Mouse (Mus musculus): ENCODE measurements around the gene Psen2.

Gene Psen2

DNA sequence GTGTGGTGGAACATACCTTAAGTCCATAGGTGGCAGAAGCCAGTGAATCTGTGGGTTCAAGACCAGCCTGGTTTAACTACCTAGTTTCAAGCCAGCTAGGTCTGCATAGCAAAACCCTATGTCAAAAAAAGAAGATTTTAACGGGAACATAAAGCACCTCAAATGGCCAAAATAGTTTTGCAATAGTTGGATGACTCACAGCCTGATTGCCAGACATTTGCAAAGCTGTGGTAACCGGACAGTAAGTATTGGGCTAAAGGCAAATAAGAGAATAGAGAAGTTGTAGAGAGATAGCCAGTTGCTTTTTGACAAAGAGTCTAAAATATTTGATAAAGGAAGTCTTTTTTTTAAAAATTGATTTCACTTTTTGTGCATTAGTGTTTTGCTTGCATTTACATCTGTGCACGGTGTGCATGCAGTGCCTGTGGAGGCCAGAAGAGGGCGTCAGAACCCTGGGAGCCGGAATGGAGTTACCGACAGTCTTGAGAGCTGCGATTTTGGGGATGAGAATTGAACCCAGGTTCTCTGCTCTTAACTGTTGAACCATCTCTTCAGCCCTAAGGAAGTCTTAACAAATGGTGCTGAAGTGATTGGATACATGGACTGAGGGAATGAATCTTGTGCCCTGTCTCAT, at the start of gene Psen2:
Psen2 (minus strand) TSS at position 75 of the 634 bp plus-strand sequence.
- DNase-seq = no peak

GRCm38 (mm10) chr1:180312792-180313311, 49.6 kb upstream of the Psen2 start:
- peak; percentile 64 for DNase-seq

DNA sequence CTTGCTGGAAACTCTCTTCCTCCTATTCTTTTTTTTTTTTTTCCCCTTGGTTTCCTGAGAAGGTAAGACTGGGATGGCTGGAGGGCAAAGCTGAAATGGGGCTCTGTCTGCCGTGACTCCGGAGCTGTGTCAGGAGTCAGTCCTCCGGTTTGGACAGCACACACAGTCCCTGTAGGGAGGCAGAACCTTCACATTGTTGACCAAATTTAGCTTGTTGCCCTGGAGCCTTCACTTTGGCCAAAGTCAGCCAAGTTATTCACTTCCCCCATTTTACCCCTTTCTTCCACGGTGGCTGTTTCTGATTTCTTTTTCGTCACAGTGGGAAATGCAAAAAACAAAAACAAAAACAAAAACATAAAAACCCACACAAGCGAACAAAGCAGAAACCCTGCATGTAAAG, 49.0 kb upstream of the Psen2 start:
- no peak for DNase-seq

DNA sequence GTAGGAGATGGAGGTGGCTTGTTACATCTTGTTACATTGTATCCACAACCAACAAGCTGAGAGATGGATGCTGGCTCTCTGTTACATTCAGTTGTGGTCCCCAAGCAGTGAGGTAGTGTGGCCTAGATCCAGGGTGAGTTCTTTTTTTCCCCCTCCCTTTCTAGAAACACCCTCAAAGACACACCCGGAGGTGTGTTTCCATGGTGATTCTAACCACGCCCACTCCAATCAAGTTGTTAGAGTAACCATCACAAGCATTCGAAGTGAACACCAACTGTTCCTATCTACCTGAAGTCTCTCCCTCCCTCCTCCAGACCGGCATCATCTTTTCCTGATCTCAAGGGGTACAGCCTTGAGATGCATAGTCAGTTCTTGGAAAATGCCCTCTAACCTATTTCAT, 45.7 kb upstream of the Psen2 start:
- no peak for DNase-seq

- DNase-seq = no peak
Observed at GRCm38 (mm10) chr1:180307661-180308060, 44.4 kb upstream of the Psen2 start.

GRCm38 (mm10) chr1:180306889-180307288, 43.7 kb upstream of the Psen2 start:
- no peak for DNase-seq

DNA sequence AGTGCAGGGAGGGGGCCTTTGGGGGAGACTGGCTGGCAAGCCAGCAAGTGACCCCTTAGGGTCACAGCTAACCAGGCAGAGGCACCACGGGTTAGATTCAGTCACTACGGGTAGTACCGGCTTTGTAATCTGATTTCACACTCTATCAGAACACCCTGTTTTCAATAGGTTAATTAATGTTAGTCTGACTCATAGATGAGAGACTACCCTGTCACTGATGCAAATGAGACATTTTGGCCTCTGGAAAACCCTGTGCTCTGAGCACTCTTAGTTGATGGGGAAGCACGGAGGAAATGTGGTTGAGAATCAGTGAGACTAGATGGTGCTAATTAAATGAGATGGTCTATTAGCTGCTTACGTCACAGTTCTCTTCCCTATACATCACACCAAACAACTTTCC, 40.4 kb upstream of the Psen2 start:
- no peak for DNase-seq

DNA sequence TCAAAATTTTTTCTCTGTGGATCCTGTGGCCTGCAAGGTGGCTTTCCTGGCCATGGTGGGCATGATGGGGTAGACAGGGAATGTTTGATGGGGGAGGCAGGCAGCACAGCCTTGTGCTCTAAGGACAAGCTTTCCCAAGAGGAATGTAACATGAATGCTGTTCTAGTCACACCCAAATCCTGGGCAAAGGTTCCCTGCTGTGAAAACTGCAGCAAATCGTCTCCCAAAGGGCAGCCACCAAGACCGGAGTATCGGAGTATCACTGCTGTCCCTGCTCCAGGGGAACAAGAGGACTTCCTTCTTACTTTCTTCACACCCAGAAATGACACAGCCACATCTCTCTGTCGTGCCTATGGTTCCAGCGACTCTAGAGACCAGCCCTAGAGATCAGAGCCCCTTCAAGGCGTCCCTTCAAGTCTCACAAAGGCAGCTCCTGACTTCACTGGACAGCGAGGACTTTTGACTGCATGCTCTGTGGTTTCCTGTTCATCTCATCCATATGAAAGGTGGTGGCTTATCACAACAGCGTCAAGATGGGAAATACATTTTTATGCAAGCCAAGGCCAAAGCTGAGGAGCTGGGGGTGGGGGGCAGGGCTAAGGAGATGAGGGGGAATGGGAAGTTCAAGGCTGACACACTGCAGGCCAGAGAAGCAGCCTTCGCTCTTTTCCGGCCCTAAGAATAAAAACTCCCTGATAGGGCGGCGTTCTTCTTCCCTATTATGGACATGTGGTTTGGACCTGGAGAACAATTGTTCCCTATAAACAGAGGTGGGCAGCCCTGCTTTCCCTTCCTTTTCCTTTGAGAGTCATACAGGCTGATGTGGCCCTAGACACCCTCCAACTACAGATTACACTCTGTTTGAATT, 39.2 kb upstream of the Psen2 start:
- no peak for DNase-seq

DNA sequence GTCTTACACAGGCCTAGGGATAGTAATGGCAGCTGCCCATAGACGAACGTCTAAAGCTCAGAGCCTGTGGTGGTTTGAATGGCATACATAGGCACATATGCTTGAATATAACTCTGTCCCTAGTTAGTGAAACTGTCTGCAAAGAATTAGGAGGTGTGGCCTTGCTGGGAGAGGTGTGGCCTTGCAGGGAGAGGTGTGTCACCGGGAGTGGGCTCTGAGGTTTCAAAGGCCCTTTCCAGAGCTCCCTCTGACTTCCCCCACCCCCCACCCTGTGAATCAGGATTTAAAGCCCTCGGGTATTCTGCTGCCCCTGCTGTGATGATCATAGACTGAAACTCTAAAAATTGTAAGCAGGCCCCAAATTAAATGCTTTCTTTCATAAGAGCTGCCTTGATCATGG, 37.8 kb upstream of the Psen2 start:
- no peak for DNase-seq

DNA sequence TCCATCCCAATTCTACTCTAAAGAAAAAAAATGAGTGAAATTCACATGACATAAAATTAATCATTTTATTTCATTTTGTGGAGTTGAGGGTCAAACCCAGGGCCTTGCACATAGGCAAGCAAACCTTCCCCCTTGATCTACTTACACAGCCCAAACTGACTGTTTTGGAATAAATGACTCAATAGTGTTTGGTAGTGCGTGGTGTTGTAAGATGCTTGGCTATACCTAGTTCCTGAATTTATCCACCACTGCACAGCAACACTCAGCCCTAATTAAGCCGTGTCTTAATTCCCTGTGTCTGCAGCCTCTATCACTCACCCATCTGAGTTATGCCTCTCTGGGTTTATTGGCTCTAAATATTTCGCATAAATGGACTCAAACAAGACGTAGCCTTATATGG, 37.1 kb upstream of the Psen2 start:
- no peak for DNase-seq

DNA sequence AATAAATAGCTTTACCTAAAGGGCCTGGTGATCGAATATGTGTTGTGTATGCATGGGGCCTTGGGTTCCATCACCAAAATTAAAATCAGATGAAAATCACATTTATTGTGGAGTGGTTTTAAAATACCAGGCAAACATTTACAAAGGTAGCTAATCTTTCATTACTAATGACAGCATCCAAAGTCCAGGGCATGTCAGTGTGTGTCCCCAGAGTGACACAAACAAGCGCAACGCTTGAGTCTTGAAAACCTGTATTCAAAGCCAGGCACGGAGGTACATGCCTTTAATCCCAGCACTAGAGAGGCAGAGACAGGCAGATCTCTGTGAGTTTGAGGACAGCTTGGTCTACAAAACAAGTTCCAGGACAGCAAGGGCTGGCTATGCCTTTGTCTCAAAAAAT, 36.5 kb upstream of the Psen2 start:
- no peak for DNase-seq

- DNase-seq = no peak
Observed at GRCm38 (mm10) chr1:180296088-180296487, 32.9 kb upstream of the Psen2 start.

GRCm38 (mm10) chr1:180290358-180290757, 27.1 kb upstream of the Psen2 start:
- no peak for DNase-seq

DNA sequence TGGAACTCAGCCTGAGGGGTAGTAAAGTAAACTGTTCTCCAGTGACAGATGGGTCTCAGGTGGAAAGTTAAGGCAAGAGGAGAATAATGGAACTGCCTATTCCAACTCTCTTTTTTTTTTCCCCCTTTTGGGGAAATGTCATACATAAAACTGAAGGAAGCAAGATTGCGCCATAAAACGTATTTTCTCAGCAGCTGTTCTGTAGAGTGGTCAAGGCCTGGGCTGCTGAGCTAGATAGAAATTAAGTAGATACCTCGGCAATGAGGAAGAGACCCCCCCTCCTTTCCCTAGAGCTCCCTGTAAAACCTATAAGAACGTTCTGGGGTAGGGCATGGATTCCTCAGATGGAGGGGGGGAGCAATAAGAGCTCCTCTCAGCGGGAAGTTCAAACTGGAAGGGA, 26.6 kb upstream of the Psen2 start:
- no peak for DNase-seq

GRCm38 (mm10) chr1:180288872-180289468, 25.7 kb upstream of the Psen2 start:
- DNase-seq = no peak

DNA sequence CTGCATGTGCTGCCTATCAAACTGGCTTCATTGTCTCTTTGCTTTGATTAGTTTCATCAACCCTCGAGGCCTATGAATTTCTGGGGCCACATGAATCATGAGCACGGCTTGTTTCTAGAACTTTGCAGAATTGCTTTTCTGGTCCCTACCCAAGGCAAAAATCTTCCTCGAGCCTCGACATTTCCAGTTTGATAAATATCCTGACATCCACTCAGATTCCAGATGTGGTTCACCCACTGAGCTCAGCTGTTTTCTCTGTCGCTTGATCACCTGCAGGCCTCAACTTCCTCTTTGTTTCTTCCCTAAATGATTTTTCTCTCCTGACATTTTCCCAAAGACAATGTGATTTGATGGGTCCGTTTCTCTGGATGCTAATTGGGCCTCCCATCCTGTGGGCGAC, 25.0 kb upstream of the Psen2 start:
- no peak for DNase-seq

- DNase-seq = no peak
Observed at GRCm38 (mm10) chr1:180286081-180286831, 23.0 kb upstream of the Psen2 start.

DNA sequence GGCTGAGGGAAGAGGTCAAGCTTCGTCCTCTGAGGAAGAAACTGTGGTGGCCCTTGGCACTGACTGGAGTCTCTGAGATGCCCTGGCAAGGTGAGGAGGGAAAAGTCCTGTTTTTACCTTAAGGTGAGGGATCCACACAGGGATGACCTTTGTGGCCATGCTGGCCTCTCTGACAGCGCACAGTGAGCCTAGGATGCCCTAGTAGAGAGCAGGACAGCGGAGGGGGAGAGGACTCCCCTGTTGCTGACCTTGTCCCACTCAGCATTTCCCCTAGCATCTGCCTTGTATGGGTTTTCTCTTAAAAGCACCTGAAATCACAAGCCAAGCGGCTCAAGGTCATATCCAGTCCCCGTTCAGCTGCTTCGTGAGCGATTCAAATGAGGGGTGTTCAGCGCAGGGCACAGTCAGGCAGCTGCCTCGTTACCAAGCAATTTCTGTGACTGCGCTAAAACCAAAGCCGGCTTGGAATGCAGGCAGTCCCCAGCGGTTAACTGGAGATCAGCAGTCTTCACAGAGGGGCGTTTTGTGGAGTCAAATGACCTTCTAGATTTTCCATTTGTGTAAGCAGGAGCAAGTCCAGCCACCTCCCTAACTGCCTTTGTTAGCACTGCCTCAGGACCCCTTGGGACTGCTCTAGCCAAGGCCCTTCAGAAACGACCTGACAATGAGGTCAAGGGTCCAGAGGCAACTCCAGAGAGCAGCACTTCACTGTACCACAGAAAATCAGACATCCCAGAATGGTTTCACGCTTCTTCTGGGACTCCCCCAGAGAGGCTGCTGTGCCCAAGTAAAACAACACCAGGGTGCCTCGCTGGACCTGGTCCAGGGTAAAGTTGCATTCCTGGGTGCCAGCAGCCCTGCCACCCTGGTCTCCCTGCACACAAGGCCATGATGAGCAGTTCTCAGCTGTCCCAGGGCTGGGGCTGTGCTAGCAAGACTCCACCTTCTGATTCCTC, 20.9 kb upstream of the Psen2 start:
- no peak for DNase-seq

- no peak for DNase-seq
Observed at GRCm38 (mm10) chr1:180282581-180282980, 19.3 kb upstream of the Psen2 start.

DNA sequence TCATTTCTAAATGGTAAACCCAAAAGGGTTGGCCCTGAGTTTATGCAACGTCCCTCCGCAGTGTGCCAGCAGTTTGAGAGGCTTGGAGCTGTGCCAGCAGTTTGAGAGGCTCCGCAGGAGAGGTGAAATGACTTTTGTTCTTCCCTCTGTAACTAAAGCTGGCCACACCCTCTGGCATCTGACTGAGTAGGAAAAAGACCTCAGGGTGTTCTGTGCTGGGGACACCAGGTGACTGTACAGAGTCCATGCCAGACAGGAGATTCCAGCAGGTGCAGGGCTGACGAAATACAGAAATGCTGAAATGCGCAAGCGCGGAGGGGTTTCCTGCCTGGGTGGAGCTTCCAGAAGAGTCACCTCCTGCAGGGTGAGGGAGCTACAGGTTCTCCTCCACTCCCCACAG, 16.4 kb upstream of the Psen2 start:
- DNase-seq = peak; percentile 77

DNA sequence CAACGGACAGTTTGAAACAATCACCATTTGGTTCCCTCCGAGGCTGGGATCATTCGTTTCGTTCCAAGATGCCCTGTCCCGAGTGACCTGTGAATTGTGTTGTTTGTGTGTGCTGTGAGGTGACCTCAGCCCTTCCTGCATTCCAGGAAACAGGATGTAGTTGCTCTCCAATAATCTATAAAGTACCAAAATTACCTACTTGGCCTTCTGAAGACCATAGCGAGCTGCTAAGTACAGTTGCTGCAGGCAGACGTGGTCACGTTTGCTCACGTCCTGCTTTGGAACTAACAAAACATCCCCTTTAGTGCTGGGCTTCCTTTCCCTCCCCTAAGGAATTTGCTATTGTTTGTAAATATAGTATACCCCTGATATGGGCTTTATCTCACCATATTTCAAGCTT, 14.3 kb upstream of the Psen2 start:
- no peak for DNase-seq

Data from cerebellum, adult 9-10 months (tissue).